Mouse (Mus musculus): Measurements from ENCODE around the gene Shc4. TPM values are rescaled to one million over a fixed set of nuclear protein-coding genes. Genes with fewer than 3 reads are reported as not detected.
A peak's percentile ranks its signal among the peaks of the same experiment; 100 is the strongest.

Shc4 gene
- polyA plus RNA-seq, 1 experiment, result 0.49 TPM

GRCm38 (mm10) chr2:125672957-125673631 lies 50.9 kb downstream of the Shc4 start, which contains the start of gene Eid1:
Gene Eid1, plus strand, starts transcription at chr2:125673095.
- Histone ChIP-seq H3K27me3 (ENCODE audit: control insufficient read depth, insufficient read depth, insufficient read length) (no peaks in the 10 kb centered on the region), H3K36me3 (ENCODE audit: control insufficient read depth, insufficient read depth) (no peaks in the 10 kb centered on the region)
- TF ChIP-seq SRF (IDR thresholded peaks at IDR 0.05; ENCODE audit: control insufficient read depth, insufficient read length, low read depth) (no peak), E2F4 (IDR thresholded peaks at IDR 0.05; ENCODE audit: insufficient read depth) (no peak), POLR2A (IDR thresholded peaks at IDR 0.05; ENCODE audit: insufficient read length, low read depth) (peak; percentile 65), MYOG (IDR thresholded peaks at IDR 0.05; ENCODE audit: control insufficient read depth in 1 of 3, insufficient read depth in 1 of 3, insufficient read length in 2 of 3, low read depth in 2 of 3) (peak in 2 of 3 experiments; percentile 52 to 60), TCF3 (IDR thresholded peaks at IDR 0.05; ENCODE audit: insufficient read length, low read depth) (no peak), USF1 (IDR thresholded peaks at IDR 0.05; ENCODE audit: low read depth) (no peak), REST (IDR thresholded peaks at IDR 0.05; ENCODE audit: insufficient read depth, insufficient read length) (no peak), POLR2AphosphoS2 (IDR thresholded peaks at IDR 0.05; ENCODE audit: insufficient read length, low read depth) (peak; percentile 73), MAX (IDR thresholded peaks at IDR 0.05; ENCODE audit: low read depth) (no peak), CEBPB (IDR thresholded peaks at IDR 0.05; ENCODE audit: insufficient read depth, poor library complexity, severe bottlenecking) (no peak), TCF12 (IDR thresholded peaks at IDR 0.05; ENCODE audit: insufficient read depth, poor library complexity, severe bottlenecking) (no peak), MYOD1 (IDR thresholded peaks at IDR 0.05; ENCODE audit: control insufficient read depth in 1 of 3, insufficient read length in 2 of 3, low read depth in 2 of 3) (peak in 2 of 3 experiments; percentile 43 to 64)

GRCm38 (mm10) chr2:125672568-125672956 lies 51.4 kb downstream of the Shc4 start:
- peak overlapping the region; percentile 42 for H3K4me3 ChIP-seq
- H3K36me3 ChIP-seq (ENCODE audit: control insufficient read depth, insufficient read depth), result no peaks in the 10 kb centered on the region
- H3ac ChIP-seq (ENCODE audit: control insufficient read depth, insufficient read length), result peak overlapping the region; percentile 95
- H3K27me3 ChIP-seq (ENCODE audit: control insufficient read depth, insufficient read depth, insufficient read length), result no peaks in the 10 kb centered on the region
- TF ChIP-seq POLR2A (IDR thresholded peaks at IDR 0.05; ENCODE audit: insufficient read length, low read depth), result no peak
- TF ChIP-seq MYOD1 (IDR thresholded peaks at IDR 0.05; ENCODE audit: control insufficient read depth in 1 of 3, insufficient read length in 2 of 3, low read depth in 2 of 3), result no peak
- TF ChIP-seq USF1 (IDR thresholded peaks at IDR 0.05; ENCODE audit: low read depth), result no peak
- no peak for TF ChIP-seq POLR2AphosphoS2 (IDR thresholded peaks at IDR 0.05; ENCODE audit: insufficient read length, low read depth)
- no peak for TF ChIP-seq E2F4 (IDR thresholded peaks at IDR 0.05; ENCODE audit: insufficient read depth)
- no peak for TF ChIP-seq CEBPB (IDR thresholded peaks at IDR 0.05; ENCODE audit: insufficient read depth, poor library complexity, severe bottlenecking)
- TF ChIP-seq MAX (IDR thresholded peaks at IDR 0.05; ENCODE audit: low read depth), result no peak
- TF ChIP-seq SRF (IDR thresholded peaks at IDR 0.05; ENCODE audit: control insufficient read depth, insufficient read length, low read depth), result no peak
- TF ChIP-seq MYOG (IDR thresholded peaks at IDR 0.05; ENCODE audit: control insufficient read depth in 1 of 3, insufficient read depth in 1 of 3, insufficient read length in 2 of 3, low read depth in 2 of 3), result no peak
- no peak for TF ChIP-seq TCF12 (IDR thresholded peaks at IDR 0.05; ENCODE audit: insufficient read depth, poor library complexity, severe bottlenecking)
- no peak for TF ChIP-seq REST (IDR thresholded peaks at IDR 0.05; ENCODE audit: insufficient read depth, insufficient read length)
- H3K4me2 ChIP-seq (ENCODE audit: low read depth), result peak overlapping the region; percentile 79
- H3K79me2 ChIP-seq (ENCODE audit: control insufficient read depth, insufficient read depth), result peaks cover 10% of the 10 kb centered on the region

More at GRCm38 (mm10) chr2:125672957-125673631, 50.9 kb downstream of the Shc4 start, which contains the start of gene Eid1:
- Histone ChIP-seq H3K79me2 (ENCODE audit: control insufficient read depth, insufficient read depth) (peaks cover 10% of the 10 kb centered on the region), H3K4me2 (ENCODE audit: low read depth) (peak within 1 kb of the TSS; percentile 79), H3ac (ENCODE audit: control insufficient read depth, insufficient read length) (peak within 1 kb of the TSS; percentile 95), H3K4me3 (peak within 1 kb of the TSS; percentile 42)

GRCm38 (mm10) chr2:125670846-125671245 lies 53.1 kb downstream of the Shc4 start:
- no peaks in the 10 kb centered on the region for H3K36me3 ChIP-seq (ENCODE audit: control insufficient read depth, insufficient read depth)

GRCm38 (mm10) chr2:125667721-125668120 lies 56.2 kb downstream of the Shc4 start:
- H3K36me3 ChIP-seq (ENCODE audit: control insufficient read depth, insufficient read depth), result no peaks in the 10 kb centered on the region
- TF ChIP-seq MAX (IDR thresholded peaks at IDR 0.05; ENCODE audit: low read depth) (no peak), POLR2AphosphoS2 (IDR thresholded peaks at IDR 0.05; ENCODE audit: insufficient read length, low read depth) (no peak), E2F4 (IDR thresholded peaks at IDR 0.05; ENCODE audit: insufficient read depth) (no peak), USF1 (IDR thresholded peaks at IDR 0.05; ENCODE audit: low read depth) (no peak), MYOG (IDR thresholded peaks at IDR 0.05; ENCODE audit: control insufficient read depth in 1 of 3, insufficient read depth in 1 of 3, insufficient read length in 2 of 3, low read depth in 2 of 3) (no peak), SRF (IDR thresholded peaks at IDR 0.05; ENCODE audit: control insufficient read depth, insufficient read length, low read depth) (no peak), CEBPB (IDR thresholded peaks at IDR 0.05; ENCODE audit: insufficient read depth, poor library complexity, severe bottlenecking) (no peak), REST (IDR thresholded peaks at IDR 0.05; ENCODE audit: insufficient read depth, insufficient read length) (no peak), TCF3 (IDR thresholded peaks at IDR 0.05; ENCODE audit: insufficient read length, low read depth) (no peak), POLR2A (IDR thresholded peaks at IDR 0.05; ENCODE audit: insufficient read length, low read depth) (no peak), TCF12 (IDR thresholded peaks at IDR 0.05; ENCODE audit: insufficient read depth, poor library complexity, severe bottlenecking) (no peak), MYOD1 (IDR thresholded peaks at IDR 0.05; ENCODE audit: control insufficient read depth in 1 of 3, insufficient read length in 2 of 3, low read depth in 2 of 3) (no peak)
- H3K4me3 ChIP-seq, result no peak overlapping the region
- no peaks in the 10 kb centered on the region for H3K79me2 ChIP-seq (ENCODE audit: control insufficient read depth, insufficient read depth)
- H3K4me2 ChIP-seq (ENCODE audit: low read depth), result peak overlapping the region; percentile 91
- H3ac ChIP-seq (ENCODE audit: control insufficient read depth, insufficient read length), result no peak overlapping the region
- H3K27me3 ChIP-seq (ENCODE audit: control insufficient read depth, insufficient read depth, insufficient read length), result no peaks in the 10 kb centered on the region

More at GRCm38 (mm10) chr2:125670846-125671245, 53.1 kb downstream of the Shc4 start:
- Histone ChIP-seq H3K4me2 (ENCODE audit: low read depth) (no peak overlapping the region), H3K27me3 (ENCODE audit: control insufficient read depth, insufficient read depth, insufficient read length) (no peaks in the 10 kb centered on the region), H3ac (ENCODE audit: control insufficient read depth, insufficient read length) (no peak overlapping the region), H3K79me2 (ENCODE audit: control insufficient read depth, insufficient read depth) (peaks cover 10% of the 10 kb centered on the region), H3K4me3 (no peak overlapping the region)
- TF ChIP-seq E2F4 (IDR thresholded peaks at IDR 0.05; ENCODE audit: insufficient read depth) (no peak), TCF3 (IDR thresholded peaks at IDR 0.05; ENCODE audit: insufficient read length, low read depth) (no peak), TCF12 (IDR thresholded peaks at IDR 0.05; ENCODE audit: insufficient read depth, poor library complexity, severe bottlenecking) (no peak), MAX (IDR thresholded peaks at IDR 0.05; ENCODE audit: low read depth) (no peak), USF1 (IDR thresholded peaks at IDR 0.05; ENCODE audit: low read depth) (no peak), MYOG (IDR thresholded peaks at IDR 0.05; ENCODE audit: control insufficient read depth in 1 of 3, insufficient read depth in 1 of 3, insufficient read length in 2 of 3, low read depth in 2 of 3) (no peak), CEBPB (IDR thresholded peaks at IDR 0.05; ENCODE audit: insufficient read depth, poor library complexity, severe bottlenecking) (no peak), POLR2AphosphoS2 (IDR thresholded peaks at IDR 0.05; ENCODE audit: insufficient read length, low read depth) (no peak), SRF (IDR thresholded peaks at IDR 0.05; ENCODE audit: control insufficient read depth, insufficient read length, low read depth) (no peak), POLR2A (IDR thresholded peaks at IDR 0.05; ENCODE audit: insufficient read length, low read depth) (no peak), MYOD1 (IDR thresholded peaks at IDR 0.05; ENCODE audit: control insufficient read depth in 1 of 3, insufficient read length in 2 of 3, low read depth in 2 of 3) (no peak), REST (IDR thresholded peaks at IDR 0.05; ENCODE audit: insufficient read depth, insufficient read length) (no peak)

Data from myocyte (in vitro differentiated cells).